Mouse (Mus musculus): ENCODE results near the gene Loxl3.

DNA sequence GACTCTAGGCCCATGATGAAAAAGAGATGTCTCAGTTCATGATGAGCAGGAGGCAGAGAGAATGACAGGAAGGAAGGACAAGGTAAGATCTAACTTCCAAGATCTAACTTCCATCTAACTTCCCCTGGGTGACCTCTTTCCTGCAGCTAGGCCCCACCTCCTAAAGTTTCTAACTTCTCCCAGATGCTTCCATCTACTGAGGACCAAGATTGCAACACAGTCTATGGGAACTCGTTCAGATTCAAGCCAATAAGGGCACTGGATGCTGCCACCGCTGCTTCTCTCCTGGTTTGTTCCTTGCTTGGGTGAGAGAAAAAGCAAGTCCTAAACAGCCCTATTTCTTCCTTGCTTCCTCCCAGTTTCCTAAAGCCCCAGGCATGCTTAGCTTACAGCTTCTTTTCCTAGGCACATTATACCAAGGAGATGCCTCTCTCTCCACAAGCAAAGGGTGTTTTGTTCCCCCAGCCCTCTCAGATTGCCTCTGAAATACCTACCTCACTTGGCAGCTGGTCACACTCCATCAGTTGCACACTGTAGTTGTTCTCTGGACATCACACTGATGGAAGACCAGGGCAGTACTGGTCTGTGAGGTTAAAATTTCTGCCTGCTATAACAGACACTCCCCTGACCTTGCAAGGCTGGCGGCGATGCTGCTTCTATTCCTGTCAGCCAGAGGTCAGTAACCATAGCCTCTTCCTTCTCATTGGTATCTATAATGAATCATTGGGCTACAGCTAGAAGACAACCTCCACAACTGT lies 13.0 kb upstream of the Loxl3 start:
- TF ChIP-seq POLR2A (IDR thresholded peaks at IDR 0.05; ENCODE audit: low read depth, low read length) = no peak
- no peak for TF ChIP-seq CTCF (conservative IDR thresholded peaks at IDR 0.05; ENCODE audit: insufficient read depth, insufficient read length, low read depth, low read length)

All from kidney, adult 2 months (tissue).